Mouse (Mus musculus) layer of hippocampus, adult 9-11 months (tissue): ENCODE results near the gene Stx1a.
"Not testable (repeated sequence)": the region's sequence is repeated elsewhere in the genome, so short reads cannot be mapped to it uniquely, and the experiment has no call there.

Experiments used
- DNase-seq: peaks from one replicate; pipeline ENCODE4 v3.0.0; 2022

Gene Stx1a

GRCm38 (mm10) chr5:135042105-135042788 is 19.0 kb downstream of the Stx1a start:
- no peak for DNase-seq

- DNase-seq = no peak
Measured at GRCm38 (mm10) chr5:135044575-135044974, 21.3 kb downstream of the Stx1a start.

GRCm38 (mm10) chr5:135048539-135048938 is 25.3 kb downstream of the Stx1a start:
- DNase-seq = no peak

- not testable (repeated sequence) for DNase-seq
Measured at GRCm38 (mm10) chr5:135049268-135049667, 26.0 kb downstream of the Stx1a start.

GRCm38 (mm10) chr5:135053356-135053755 is 30.1 kb downstream of the Stx1a start:
- DNase-seq = no peak

- peak; percentile 97 for DNase-seq
Measured at GRCm38 (mm10) chr5:135063629-135064381, 40.5 kb downstream of the Stx1a start, which contains the start of gene Dnajc30. Gene Dnajc30 (plus strand): TSS chr5:135064202.

- DNase-seq = no peak
Measured at GRCm38 (mm10) chr5:135064382-135064766, 41.1 kb downstream of the Stx1a start.

- not testable (repeated sequence) for DNase-seq
Measured at GRCm38 (mm10) chr5:135064909-135065446, 41.7 kb downstream of the Stx1a start, which contains the start of gene Bud23. Gene Bud23 (minus strand): TSS chr5:135064959.

- DNase-seq = no peak
Measured at GRCm38 (mm10) chr5:135066008-135066407, 42.7 kb downstream of the Stx1a start.

- no peak for DNase-seq
Measured at GRCm38 (mm10) chr5:135070448-135070847, 47.2 kb downstream of the Stx1a start.

- DNase-seq = no peak
Measured at GRCm38 (mm10) chr5:135072061-135072460, 48.8 kb downstream of the Stx1a start.

- DNase-seq = no peak
Measured at GRCm38 (mm10) chr5:135072720-135073119, 49.4 kb downstream of the Stx1a start.

- DNase-seq = no peak
Measured at GRCm38 (mm10) chr5:135073349-135074150, 50.3 kb downstream of the Stx1a start.

GRCm38 (mm10) chr5:135075655-135076054 is 52.4 kb downstream of the Stx1a start:
- no peak for DNase-seq

GRCm38 (mm10) chr5:135076368-135076767 is 53.1 kb downstream of the Stx1a start:
- no peak for DNase-seq

- DNase-seq = peak; percentile 65
Measured at GRCm38 (mm10) chr5:135076931-135077505, 53.7 kb downstream of the Stx1a start.

GRCm38 (mm10) chr5:135077564-135078481 is 54.5 kb downstream of the Stx1a start, which contains the start of gene Vps37d:
Gene Vps37d (minus strand): TSS chr5:135078266.
- DNase-seq = peak; percentile 89

GRCm38 (mm10) chr5:135078482-135078810 is 55.2 kb downstream of the Stx1a start:
- no peak for DNase-seq

GRCm38 (mm10) chr5:135079578-135079977 is 56.3 kb downstream of the Stx1a start:
- no peak for DNase-seq

GRCm38 (mm10) chr5:135080539-135080938 is 57.3 kb downstream of the Stx1a start:
- DNase-seq = no peak

GRCm38 (mm10) chr5:135086871-135087270 is 63.6 kb downstream of the Stx1a start:
- DNase-seq = no peak

- DNase-seq = no peak
Measured at GRCm38 (mm10) chr5:135089653-135090052, 66.4 kb downstream of the Stx1a start, which contains the start of gene Mlxipl. Gene Mlxipl (plus strand): TSS chr5:135089890.
